Mouse (Mus musculus): ENCODE measurements at regions not wholly inside any gene's neighbourhood (a gene's known extent, or its start where the extent isn't known, plus 50 kb on each side); places are given as distances from the start of the nearest gene placed in this dataset.

GRCm38 (mm10) chr8:28298896-28299793 lies 851.7 kb downstream of the Poteg start:
- peaks cover 37% of the 10 kb centered on the region for H3K9me3 ChIP-seq (replicated peaks; ENCODE audit: low read length)
- H3K4me2 ChIP-seq (ENCODE audit: insufficient read depth, low read depth, poor library complexity, severe bottlenecking) = no peak overlapping the region
- dilution Hi-C loops (cut with MboI; ENCODE audit: extremely low pct_ligation_motif_present, extremely low pct_unique_long_range_greater_than_20kb, low sequenced_read_pairs) = no loop called here
- TF ChIP-seq MAFK (IDR thresholded peaks at IDR 0.05; ENCODE audit: insufficient replicate concordance, low read length) = peak; percentile 80
- TF ChIP-seq CHD1 (IDR thresholded peaks at IDR 0.05; ENCODE audit: low read depth, low read length) = no peak
- H3K36me3 ChIP-seq (replicated peaks in 1 of 2; ENCODE audit: control insufficient read depth in 1 of 2, insufficient read depth in 1 of 2, low read length in 1 of 2) = no peaks in the 10 kb centered on the region
- in situ Hi-C loops (cut with MboI; ENCODE audit: low pct_ligation_motif_present, low pct_unique_long_range_greater_than_20kb, low sequenced_read_pairs) = no loop called here
- no peak overlapping the region for H3K27ac ChIP-seq (ENCODE audit: insufficient read depth, low read depth)
- no peak for DNase-seq (ENCODE audit: extremely low read depth)
- no peaks in the 10 kb centered on the region for H3K27me3 ChIP-seq (replicated peaks)
- no peak overlapping the region for H3K4me3 ChIP-seq (replicated peaks in 1 of 3; ENCODE audit: low read depth in 2 of 3, low read length in 2 of 3, poor library complexity in 1 of 3)
- no peaks in the 10 kb centered on the region for H3K4me1 ChIP-seq (ENCODE audit: control insufficient read depth in 1 of 2, insufficient read depth in 2 of 2)
- H3K79me2 ChIP-seq (replicated peaks; ENCODE audit: control insufficient read depth, extremely low read depth, insufficient read depth, poor library complexity, severe bottlenecking) = no peaks in the 10 kb centered on the region
- H3K9ac ChIP-seq (ENCODE audit: insufficient read depth, low read depth) = no peak overlapping the region

GRCm38 (mm10) chr8:28317081-28317480 lies 869.6 kb downstream of the Poteg start:
- no peaks in the 10 kb centered on the region for H3K36me3 ChIP-seq (replicated peaks in 1 of 2; ENCODE audit: control insufficient read depth in 1 of 2, insufficient read depth in 1 of 2, low read length in 1 of 2)
- H3K9me3 ChIP-seq (replicated peaks; ENCODE audit: low read length) = peaks cover 33% of the 10 kb centered on the region
- H3K79me2 ChIP-seq (replicated peaks; ENCODE audit: control insufficient read depth, extremely low read depth, insufficient read depth, poor library complexity, severe bottlenecking) = no peaks in the 10 kb centered on the region
- in situ Hi-C loops (cut with MboI; ENCODE audit: low pct_ligation_motif_present, low pct_unique_long_range_greater_than_20kb, low sequenced_read_pairs) (no loop called here), dilution Hi-C loops (cut with MboI; ENCODE audit: extremely low pct_ligation_motif_present, extremely low pct_unique_long_range_greater_than_20kb, low sequenced_read_pairs) (no loop called here)
- H3K9ac ChIP-seq (ENCODE audit: insufficient read depth, low read depth) = no peak overlapping the region
- TF ChIP-seq UBTF (IDR thresholded peaks at IDR 0.05; ENCODE audit: low read depth, low read length) (no peak), MEF2A (IDR thresholded peaks at IDR 0.05; ENCODE audit: borderline replicate concordance, low read depth, low read length) (no peak), POLR2AphosphoS2 (IDR thresholded peaks at IDR 0.05; ENCODE audit: low read depth, low read length) (no peak), JUN (IDR thresholded peaks at IDR 0.05; ENCODE audit: insufficient read depth, low read depth, low read length) (no peak), POLR2A (IDR thresholded peaks at IDR 0.05; ENCODE audit: low read depth, low read length) (no peak), USF2 (conservative IDR thresholded peaks at IDR 0.05; ENCODE audit: low read depth, low read length) (no peak), EP300 (IDR thresholded peaks at IDR 0.05; ENCODE audit: low read length) (no peak), MXI1 (IDR thresholded peaks at IDR 0.05; ENCODE audit: low read depth, low read length) (no peak), TCF12 (IDR thresholded peaks at IDR 0.05; ENCODE audit: low read depth, low read length) (no peak), ELF1 (IDR thresholded peaks at IDR 0.05; ENCODE audit: low read depth, low read length) (no peak), ETS1 (conservative IDR thresholded peaks at IDR 0.05; ENCODE audit: low read depth, low read length) (no peak), ZKSCAN1 (IDR thresholded peaks at IDR 0.05; ENCODE audit: borderline replicate concordance, low read depth, low read length) (no peak), PAX5 (IDR thresholded peaks at IDR 0.05; ENCODE audit: low read length) (no peak), SMC3 (IDR thresholded peaks at IDR 0.05; ENCODE audit: low read depth, low read length) (no peak), MAX (IDR thresholded peaks at IDR 0.05; ENCODE audit: low read length) (no peak), MYC (IDR thresholded peaks at IDR 0.05; ENCODE audit: low read depth, low read length) (no peak), E2F4 (IDR thresholded peaks at IDR 0.05; ENCODE audit: insufficient replicate concordance, low read depth, low read length) (no peak), BHLHE40 (IDR thresholded peaks at IDR 0.05; ENCODE audit: low read depth, low read length) (no peak), GABPA (IDR thresholded peaks at IDR 0.05; ENCODE audit: insufficient replicate concordance, low read depth, low read length) (no peak)
- no peaks in the 10 kb centered on the region for H3K4me1 ChIP-seq (ENCODE audit: control insufficient read depth in 1 of 2, insufficient read depth in 2 of 2)
- no peak for DNase-seq (ENCODE audit: extremely low read depth)
- H3K4me3 ChIP-seq (replicated peaks in 1 of 3; ENCODE audit: low read depth in 2 of 3, low read length in 2 of 3, poor library complexity in 1 of 3) = no peak overlapping the region
- H3K27me3 ChIP-seq (replicated peaks) = no peaks in the 10 kb centered on the region
- H3K27ac ChIP-seq (ENCODE audit: insufficient read depth, low read depth) = no peak overlapping the region
- no peak overlapping the region for H3K4me2 ChIP-seq (ENCODE audit: insufficient read depth, low read depth, poor library complexity, severe bottlenecking)
